Mouse (Mus musculus) thymus, adult 2 months (tissue): ENCODE results near the gene Myl3.

Source experiments
- CTCF ChIP-seq: fragments of 200-500 bp; IDR thresholded peaks from 2 replicates; pipeline ENCODE4 v1.5.1; 2012; ENCODE audit warnings: mild to moderate bottlenecking, control low read depth, low read length, moderate library complexity, borderline replicate concordance; ENCODE audit not compliant: control insufficient read depth, poor library complexity, insufficient read depth; ENCODE audit errors: extremely low read depth
- POLR2A ChIP-seq: fragments of 200-500 bp; IDR thresholded peaks from 2 replicates; pipeline ENCODE4 v1.6.1; 2012; ENCODE audit warnings: mild to moderate bottlenecking, low read length, control low read depth, moderate library complexity; ENCODE audit not compliant: control insufficient read depth, poor library complexity, insufficient read depth; ENCODE audit errors: extremely low read depth

DNA sequence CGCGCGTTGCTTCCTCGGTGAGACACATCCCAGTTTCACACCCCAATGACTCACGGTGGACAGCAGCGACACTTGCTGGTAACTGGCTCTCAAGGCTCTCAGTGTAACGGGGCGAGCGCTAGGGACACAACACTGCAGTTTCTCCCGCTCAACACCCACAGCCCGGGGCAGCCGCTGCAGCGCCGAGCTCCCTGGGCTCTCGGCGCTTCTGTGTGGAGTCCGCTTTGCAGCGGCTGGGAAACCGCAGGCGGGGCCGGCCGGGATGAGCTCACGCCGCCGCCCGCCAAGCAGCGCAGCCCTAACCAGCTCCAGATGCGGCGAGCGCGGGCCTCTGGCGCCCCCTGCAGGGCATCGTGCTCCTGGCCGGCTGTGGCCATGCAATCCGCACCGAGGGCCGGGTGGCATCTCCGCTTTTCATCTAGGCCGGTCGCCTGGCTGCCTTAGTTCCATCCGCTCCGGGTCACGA is 39.6 kb downstream of the Myl3 start:
- 0 out of 2 replicates have a peak, but pooled peaks have one; percentile 38 for TF ChIP-seq POLR2A
- peak; percentile 98 for TF ChIP-seq CTCF
